Mouse (Mus musculus) liver, embryonic 13.5 days (tissue): ENCODE results near the gene Adora2b. TPM values are rescaled to one million over a fixed set of nuclear protein-coding genes. Genes with fewer than 3 reads are reported as not detected.

ENCODE experiments used
- ATAC-seq: fragments of 200-750 bp; cut with Nextera tagmentation; 2 replicates; pipeline ENCODE4 v1.8.0; 2017; ENCODE audit warnings: low read depth, mild to moderate bottlenecking, moderate number of reproducible peaks, moderate library complexity
- DNase-seq: peaks from one replicate; pipeline ENCODE4 v3.0.0; 2022
- H3K27ac ChIP-seq: fragments of 300-500 bp; sonication (generic); 2 replicates; pipeline ENCODE4 v1.5.1; 2015; ENCODE audit warnings: moderate library complexity, mild to moderate bottlenecking, inconsistent platforms
- H3K27me3 ChIP-seq: fragments of 300-500 bp; sonication (generic); 2 replicates; pipeline ENCODE4 v1.6.1; 2015; ENCODE audit warnings: mild to moderate bottlenecking, inconsistent platforms
- H3K36me3 ChIP-seq: fragments of 300-500 bp; sonication (generic); 2 replicates; pipeline ENCODE4 v1.6.1; 2015; ENCODE audit warnings: mild to moderate bottlenecking, inconsistent platforms
- H3K4me1 ChIP-seq: fragments of 300-500 bp; sonication (generic); replicated peaks from 2 replicates; pipeline ENCODE4 v1.6.1; 2015; ENCODE audit warnings: inconsistent platforms
- H3K4me2 ChIP-seq: fragments of 300-500 bp; sonication (generic); 2 replicates; pipeline ENCODE4 v1.6.1; 2015; ENCODE audit warnings: inconsistent platforms, mild to moderate bottlenecking, moderate library complexity
- H3K4me3 ChIP-seq: fragments of 300-500 bp; sonication (generic); replicated peaks from 2 replicates; pipeline ENCODE4 v1.5.1; 2015; ENCODE audit warnings: mild to moderate bottlenecking, inconsistent platforms
- H3K9ac ChIP-seq: fragments of 300-500 bp; sonication (generic); 2 replicates; pipeline ENCODE4 v1.6.1; 2015; ENCODE audit warnings: mild to moderate bottlenecking, inconsistent platforms
- H3K9me3 ChIP-seq: fragments of 300-500 bp; sonication (generic); replicated peaks from 2 replicates; pipeline ENCODE4 v1.6.1; 2016; ENCODE audit warnings: inconsistent platforms
- WGBS: fragments of 180-500 bp; shearing (Covaris S2); methylation state at CpG from one replicate; pipeline ENCODE4 v1.1.7; 2015; ENCODE audit not compliant: insufficient replicate concordance; 5-methylcytosine and 5-hydroxymethylcytosine counted together
- polyA plus RNA-seq: library from polyadenylated mRNA; unstranded; fragments of >200 nt; fragmentation: Nextera tagmentation; extraction: Ambion mirVana; gene quantifications from 2 replicates; pipeline ENCODE4 v1.2.1, GENCODE M21; 2015

Gene Adora2b
- polyA plus RNA-seq, 1 experiment from 2014 or later: 0.39 TPM

DNA sequence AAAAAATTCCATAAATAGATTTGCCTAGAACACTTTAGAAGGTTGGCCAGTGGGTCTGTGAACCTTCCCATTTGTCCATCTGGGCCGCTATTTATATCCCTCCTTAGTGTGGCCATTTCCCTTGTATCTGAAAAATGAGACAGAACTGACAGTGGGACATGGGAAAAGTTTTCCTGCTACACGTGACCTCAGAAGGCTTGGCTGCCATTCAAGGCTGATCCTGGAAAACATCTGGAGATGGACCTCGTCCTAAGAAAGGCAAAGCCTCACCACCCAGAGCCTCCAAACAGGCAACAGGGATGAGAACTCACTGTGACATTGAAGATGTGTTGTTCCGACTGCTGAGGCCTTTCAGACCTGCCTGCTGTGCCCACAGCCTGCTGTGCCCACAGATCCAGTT, 24.0 kb upstream of the Adora2b start:
- no peaks in the 10 kb centered on the region for H3K9me3 ChIP-seq
- 71% methylated on average over 4 of the region's 4 CpGs for WGBS
- H3K9ac ChIP-seq: no peak overlapping the region
- no peak for DNase-seq
- no peak for ATAC-seq
- H3K4me3 ChIP-seq: no peak overlapping the region
- no peak overlapping the region for H3K27ac ChIP-seq
- no peaks in the 10 kb centered on the region for H3K4me1 ChIP-seq
- no peaks in the 10 kb centered on the region for H3K27me3 ChIP-seq
- H3K36me3 ChIP-seq: peaks cover 24% of the 10 kb centered on the region
- H3K4me2 ChIP-seq: no peak overlapping the region

GRCm38 (mm10) chr11:62240631-62241261, 8.0 kb upstream of the Adora2b start:
- Histone ChIP-seq H3K27ac (no peak overlapping the region), H3K9ac (no peak overlapping the region), H3K36me3 (no peaks in the 10 kb centered on the region), H3K27me3 (peaks cover 13% of the 10 kb centered on the region; the same call in 1 of the 2 replicates), H3K4me3 (no peak overlapping the region), H3K9me3 (0 out of 2 replicates have a peak, but pooled peaks cover 2% of the 10 kb centered on the region), H3K4me2 (no peak overlapping the region), H3K4me1 (peaks cover 4% of the 10 kb centered on the region; the same call in 1 of the 2 replicates)
- 55% methylated on average over 12 of the region's 12 CpGs for WGBS
- DNase-seq (no peak), ATAC-seq (no peak)

DNA sequence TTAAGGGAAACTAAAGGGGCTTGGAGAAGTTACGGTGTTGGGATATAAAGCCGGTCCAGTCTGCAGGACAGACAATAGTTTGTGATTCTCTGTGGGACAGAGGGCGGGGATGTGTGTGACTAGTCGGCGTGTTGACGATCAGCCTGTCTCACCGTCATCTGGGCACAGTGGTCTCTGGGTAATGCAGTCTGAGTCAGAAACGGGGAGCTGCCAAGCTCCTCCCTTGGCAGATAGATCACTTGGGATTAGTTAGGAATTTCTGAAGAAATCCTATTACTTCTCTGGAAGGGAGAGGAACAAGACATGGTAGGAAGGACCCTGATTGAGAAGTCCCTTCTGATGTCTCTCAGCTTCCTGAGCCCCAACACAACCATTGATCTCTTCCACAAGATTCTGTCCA, 4.9 kb upstream of the Adora2b start:
- DNase-seq (no peak), ATAC-seq (no peak)
- Histone ChIP-seq H3K27ac (no peak overlapping the region), H3K4me3 (no peak overlapping the region), H3K9me3 (0 out of 2 replicates have a peak, but pooled peaks cover 2% of the 10 kb centered on the region), H3K9ac (no peak overlapping the region), H3K27me3 (peaks cover 36% of the 10 kb centered on the region), H3K4me1 (peaks cover 13% of the 10 kb centered on the region), H3K4me2 (no peak overlapping the region), H3K36me3 (no peaks in the 10 kb centered on the region)
- 75% methylated on average over 8 of the region's 8 CpGs for whole genome bisulfite sequencing

GRCm38 (mm10) chr11:62244471-62244870, 4.3 kb upstream of the Adora2b start:
- no peak overlapping the region for H3K4me2 ChIP-seq
- WGBS: 67% methylated on average over 4 of the region's 4 CpGs

GRCm38 (mm10) chr11:62247759-62248400, 904 bp upstream of the Adora2b start:
- WGBS: 29% methylated on average over 18 of the region's 18 CpGs
- ATAC-seq (no peak), DNase-seq (no peak)
- Histone ChIP-seq H3K9me3 (0 out of 2 replicates have a peak, but pooled peaks cover 2% of the 10 kb centered on the region), H3K36me3 (no peaks in the 10 kb centered on the region), H3K27me3 (peaks cover 69% of the 10 kb centered on the region), H3K4me3 (peak overlapping the region; percentile 64), H3K27ac (no peak overlapping the region), H3K4me2 (peak overlapping the region; percentile 93), H3K9ac (peak overlapping the region; percentile 51; the same call in 1 of the 2 replicates), H3K4me1 (peaks cover 19% of the 10 kb centered on the region)

More at GRCm38 (mm10) chr11:62244471-62244870, 4.3 kb upstream of the Adora2b start:
- no peak for ATAC-seq
- H3K27me3 ChIP-seq: peaks cover 38% of the 10 kb centered on the region
- H3K27ac ChIP-seq: no peak overlapping the region
- H3K4me1 ChIP-seq: peaks cover 19% of the 10 kb centered on the region
- H3K9ac ChIP-seq: no peak overlapping the region
- H3K4me3 ChIP-seq: no peak overlapping the region
- H3K9me3 ChIP-seq: 0 out of 2 replicates have a peak, but pooled peaks cover 2% of the 10 kb centered on the region
- H3K36me3 ChIP-seq: no peaks in the 10 kb centered on the region
- DNase-seq: no peak

DNA sequence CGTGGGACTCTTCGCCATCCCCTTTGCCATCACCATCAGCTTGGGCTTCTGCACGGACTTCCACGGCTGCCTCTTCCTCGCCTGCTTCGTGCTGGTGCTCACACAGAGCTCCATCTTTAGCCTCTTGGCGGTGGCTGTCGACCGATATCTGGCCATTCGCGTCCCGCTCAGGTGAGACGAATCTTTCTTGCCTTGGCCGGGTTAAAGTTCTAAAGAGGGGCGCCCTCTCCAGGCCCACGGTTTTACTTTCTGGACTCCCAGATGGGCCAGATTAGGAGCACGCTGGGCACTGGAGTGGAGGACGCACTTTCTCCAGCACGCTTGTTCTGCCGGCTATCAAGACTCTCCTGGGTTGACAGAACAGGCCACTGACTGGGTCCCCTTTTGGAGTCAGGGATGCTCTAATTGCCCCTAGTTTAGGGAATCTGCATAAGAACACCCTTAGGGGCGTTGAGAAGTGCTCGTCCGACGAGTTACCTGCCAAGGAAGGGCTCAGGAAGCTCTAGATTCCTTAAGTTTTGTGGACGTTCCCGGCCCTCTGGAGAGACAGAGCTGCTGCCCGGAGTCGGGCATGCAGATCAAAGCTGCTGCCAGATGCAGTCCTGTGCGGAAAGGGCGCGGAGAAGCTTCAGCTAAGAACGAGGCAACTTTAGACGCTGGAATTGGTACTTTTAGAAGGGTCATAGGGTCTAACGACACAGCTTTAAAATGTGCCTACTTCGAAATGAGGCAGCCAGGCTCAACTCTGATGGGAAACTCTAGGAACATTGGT, 668 bp downstream of the Adora2b start:
- ATAC-seq (0 out of 2 replicates have a peak, but pooled peaks have one; percentile 12), DNase-seq (peak; percentile 8)
- peak overlapping the region; percentile 64 for H3K4me3 ChIP-seq
- peaks cover 78% of the 10 kb centered on the region for H3K27me3 ChIP-seq
- H3K9ac ChIP-seq: peak overlapping the region; percentile 51; the same call in 1 of the 2 replicates
- H3K4me2 ChIP-seq: peak overlapping the region; percentile 93
- peaks cover 19% of the 10 kb centered on the region for H3K4me1 ChIP-seq
- H3K9me3 ChIP-seq: 0 out of 2 replicates have a peak, but pooled peaks cover 2% of the 10 kb centered on the region
- H3K36me3 ChIP-seq: no peaks in the 10 kb centered on the region
- 6% methylated on average over 35 of the region's 35 CpGs for WGBS
- no peak overlapping the region for H3K27ac ChIP-seq

- peaks cover 19% of the 10 kb centered on the region for H3K4me1 ChIP-seq
- H3K27ac ChIP-seq: no peak overlapping the region
- H3K4me2 ChIP-seq: no peak overlapping the region
- ATAC-seq: no peak
- no peaks in the 10 kb centered on the region for H3K9me3 ChIP-seq
- peaks cover 83% of the 10 kb centered on the region for H3K27me3 ChIP-seq
- no peaks in the 10 kb centered on the region for H3K36me3 ChIP-seq
- DNase-seq: no peak
- no peak overlapping the region for H3K9ac ChIP-seq
- 32% methylated on average over 11 of the region's 11 CpGs for WGBS
- H3K4me3 ChIP-seq: no peak overlapping the region
These were observed 2.3 kb downstream of the Adora2b start for GRCm38 (mm10) chr11:62251047-62251446.

GRCm38 (mm10) chr11:62253380-62253779, 4.6 kb downstream of the Adora2b start:
- no peaks in the 10 kb centered on the region for H3K9me3 ChIP-seq
- H3K36me3 ChIP-seq: no peaks in the 10 kb centered on the region
- no peak overlapping the region for H3K27ac ChIP-seq
- H3K4me1 ChIP-seq: peaks cover 15% of the 10 kb centered on the region
- WGBS: 59% methylated on average over 5 of the region's 5 CpGs
- DNase-seq (no peak), ATAC-seq (no peak)
- H3K9ac ChIP-seq: no peak overlapping the region
- H3K4me3 ChIP-seq: no peak overlapping the region
- no peak overlapping the region for H3K4me2 ChIP-seq
- peaks cover 69% of the 10 kb centered on the region for H3K27me3 ChIP-seq

DNA sequence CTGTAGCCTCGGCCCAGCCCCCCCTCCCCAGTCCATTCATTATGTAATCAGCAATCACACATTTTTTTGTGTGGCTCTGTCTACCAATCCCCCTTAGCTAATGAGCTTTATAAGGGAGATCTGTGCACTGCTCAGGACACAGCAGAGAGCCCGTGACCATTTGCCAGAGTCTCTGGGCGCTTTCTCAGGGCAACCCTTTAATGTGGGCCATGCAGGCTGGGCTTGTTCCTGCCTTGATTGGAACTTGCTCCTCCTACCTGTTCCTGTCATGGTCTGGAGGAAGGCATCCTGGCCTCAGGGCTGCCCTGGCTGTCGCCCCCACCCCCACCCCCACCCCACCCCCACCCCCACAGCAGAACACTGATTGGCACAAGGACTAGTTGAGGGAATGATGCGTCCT, 10.4 kb downstream of the Adora2b start:
- Histone ChIP-seq H3K36me3 (no peaks in the 10 kb centered on the region), H3K4me3 (no peak overlapping the region), H3K4me2 (no peak overlapping the region), H3K9me3 (no peaks in the 10 kb centered on the region), H3K27ac (no peak overlapping the region), H3K4me1 (no peaks in the 10 kb centered on the region), H3K9ac (no peak overlapping the region), H3K27me3 (peaks cover 27% of the 10 kb centered on the region)
- WGBS: 42% methylated on average over 5 of the region's 5 CpGs
- DNase-seq (no peak), ATAC-seq (no peak)

- WGBS: 64% methylated on average over 7 of the region's 7 CpGs
- Histone ChIP-seq H3K36me3 (no peaks in the 10 kb centered on the region), H3K27ac (no peak overlapping the region), H3K4me3 (no peak overlapping the region), H3K9me3 (no peaks in the 10 kb centered on the region), H3K4me1 (no peaks in the 10 kb centered on the region), H3K9ac (no peak overlapping the region), H3K27me3 (peaks cover 8% of the 10 kb centered on the region), H3K4me2 (no peak overlapping the region)
- DNase-seq (no peak), ATAC-seq (no peak)
These were observed 14.8 kb downstream of the Adora2b start for GRCm38 (mm10) chr11:62263599-62263998.

DNA sequence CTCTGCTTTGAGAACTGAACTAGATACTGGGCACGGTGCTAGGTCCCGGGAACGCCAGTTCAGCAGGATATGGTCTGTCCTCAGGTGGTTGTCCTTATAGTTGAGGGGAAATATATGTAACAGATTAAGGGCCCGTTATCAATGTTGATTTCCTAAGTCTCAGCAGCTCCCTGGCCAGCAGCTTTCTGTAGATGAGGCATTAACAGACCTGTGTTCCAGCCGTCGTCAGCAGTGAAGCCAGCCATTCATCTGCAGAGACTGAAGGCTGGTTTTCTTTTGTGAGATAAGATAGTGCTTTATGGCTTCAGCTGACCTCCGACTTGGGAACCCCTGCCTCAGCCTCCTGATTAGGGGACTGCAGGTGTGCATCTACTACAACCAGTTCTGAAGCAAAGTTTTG, 15.2 kb downstream of the Adora2b start:
- ATAC-seq: no peak
- no peak overlapping the region for H3K4me2 ChIP-seq

More for the DNA sequence above, 15.2 kb downstream of the Adora2b start:
- no peaks in the 10 kb centered on the region for H3K36me3 ChIP-seq
- H3K9me3 ChIP-seq: no peaks in the 10 kb centered on the region
- H3K9ac ChIP-seq: no peak overlapping the region
- no peak overlapping the region for H3K4me3 ChIP-seq
- WGBS: 49% methylated on average over 7 of the region's 7 CpGs
- H3K4me1 ChIP-seq: no peaks in the 10 kb centered on the region
- H3K27me3 ChIP-seq: peaks cover 8% of the 10 kb centered on the region
- DNase-seq: no peak
- H3K27ac ChIP-seq: no peak overlapping the region
